Mouse (Mus musculus): ENCODE results near the gene Kcnj4.

The Kcnj4 gene

DNA sequence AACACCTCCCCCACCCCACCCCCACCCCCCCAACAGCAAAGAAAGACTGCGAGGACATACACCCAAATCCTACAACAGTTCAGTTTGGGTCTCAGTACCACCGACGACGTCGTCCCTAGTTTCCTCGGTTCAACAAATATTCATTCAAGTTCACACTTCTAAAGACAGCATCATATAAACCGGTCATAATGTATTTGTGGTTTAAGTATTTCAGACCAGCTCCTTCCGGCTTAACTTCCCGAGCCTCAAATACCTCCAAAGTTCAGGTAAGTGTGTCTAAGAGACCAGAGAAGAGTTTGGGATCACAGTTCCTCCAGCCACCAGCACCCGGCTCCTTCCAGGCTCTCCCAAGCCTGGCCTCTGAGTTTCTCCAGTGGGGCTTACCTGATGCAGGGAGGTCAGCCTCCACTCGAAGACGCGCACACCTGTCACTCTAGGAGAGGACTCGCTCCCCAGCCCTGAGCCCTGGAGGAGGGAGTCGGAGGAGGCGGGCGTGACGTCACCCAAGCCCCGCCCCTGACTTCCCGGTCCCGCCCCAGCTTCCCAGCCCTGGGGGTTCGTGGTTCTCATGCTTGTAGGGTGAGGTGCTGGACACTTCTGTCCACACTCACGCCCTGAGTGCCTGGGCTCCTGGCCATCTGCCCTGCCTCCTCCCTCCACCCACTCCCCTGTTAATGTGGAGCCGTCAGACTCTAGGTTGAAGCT is 49.8 kb downstream of the Kcnj4 start, which contains the start of gene Csnk1e:
TSS of gene Csnk1e (minus strand) at position 461 of the 705 bp plus-strand sequence.
- no peak for DNase-seq (ENCODE audit: low read depth)

DNA sequence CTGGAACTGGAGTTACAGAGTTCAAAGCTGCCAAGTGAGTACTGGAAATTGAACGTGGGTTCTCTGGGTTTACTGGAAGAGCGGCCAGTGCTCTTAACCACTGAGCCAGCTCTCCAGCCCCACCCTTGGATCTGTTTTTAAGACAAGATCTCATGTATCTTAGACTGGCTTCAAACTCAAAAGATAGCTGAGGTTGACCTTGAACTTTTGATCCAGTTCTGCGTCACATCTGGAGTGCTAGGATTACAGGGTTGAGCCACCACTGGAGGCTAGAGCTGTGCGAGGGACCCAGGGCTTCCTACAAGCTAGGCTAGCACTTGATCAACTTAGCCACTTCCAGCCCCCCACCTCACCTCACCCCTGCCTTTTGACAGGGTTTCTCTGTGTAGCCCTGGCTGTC is 51.2 kb downstream of the Kcnj4 start:
- no peak for DNase-seq (ENCODE audit: low read depth)

DNA sequence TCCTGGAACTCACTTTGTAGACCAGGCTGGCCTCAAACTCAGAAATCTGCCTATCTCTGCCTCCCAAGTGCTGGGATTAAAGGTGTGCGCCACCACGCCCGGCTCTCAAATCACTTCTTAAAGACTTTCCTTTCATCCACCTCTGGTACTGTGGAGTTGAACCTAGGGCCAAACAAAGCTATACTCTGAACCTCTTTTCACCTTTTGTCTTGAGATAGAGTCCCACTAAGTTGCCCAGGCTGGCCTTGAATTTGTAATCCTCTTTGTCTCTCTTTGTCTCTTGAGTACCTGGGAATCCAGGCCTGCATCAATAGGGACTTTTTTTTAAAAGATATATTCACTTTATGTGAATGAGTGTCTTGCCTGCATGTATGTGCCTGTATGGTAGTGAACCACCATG is 57.0 kb downstream of the Kcnj4 start:
- no peak for DNase-seq (ENCODE audit: low read depth)

DNA sequence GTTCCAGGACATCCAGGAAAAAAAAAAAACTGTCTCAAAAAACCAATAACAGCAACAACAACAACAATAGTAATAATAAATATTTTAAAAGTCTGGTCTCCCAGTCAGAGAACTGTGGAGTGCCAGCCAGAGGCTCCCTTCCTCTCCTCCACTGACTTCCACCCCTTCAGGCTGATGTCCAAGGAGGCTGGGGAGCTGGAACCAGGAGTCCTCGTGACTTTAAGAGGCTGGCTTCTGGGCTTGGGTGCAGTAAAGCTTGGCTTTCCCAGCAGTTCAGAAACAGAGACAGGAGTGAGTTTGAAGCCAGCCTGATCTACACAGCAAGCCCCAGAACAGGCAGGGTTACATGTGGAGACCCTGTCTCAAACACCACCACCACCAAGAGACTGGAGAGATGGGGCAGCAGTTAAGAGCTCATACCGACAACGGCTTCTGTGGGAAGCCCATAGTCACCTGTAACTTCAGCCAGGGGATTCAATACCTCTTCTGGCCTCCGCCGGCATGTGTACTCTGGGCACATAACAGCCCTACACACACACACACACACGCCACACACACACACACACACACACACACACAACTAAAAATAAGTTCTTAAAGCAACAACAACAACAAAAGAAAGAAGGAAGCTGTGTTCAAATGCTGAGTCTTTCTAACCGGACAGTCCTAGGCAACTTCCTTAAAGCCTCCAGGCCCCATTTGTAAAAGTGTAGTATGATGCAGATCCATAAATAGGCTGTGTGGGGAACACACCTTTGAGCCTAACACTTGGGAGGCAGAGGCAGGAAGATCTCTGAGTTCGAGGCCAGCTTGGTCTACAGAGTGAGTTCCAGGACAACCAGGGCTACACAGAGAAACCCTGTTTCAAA is 59.0 kb downstream of the Kcnj4 start:
- no peak for DNase-seq (ENCODE audit: low read depth)

DNA sequence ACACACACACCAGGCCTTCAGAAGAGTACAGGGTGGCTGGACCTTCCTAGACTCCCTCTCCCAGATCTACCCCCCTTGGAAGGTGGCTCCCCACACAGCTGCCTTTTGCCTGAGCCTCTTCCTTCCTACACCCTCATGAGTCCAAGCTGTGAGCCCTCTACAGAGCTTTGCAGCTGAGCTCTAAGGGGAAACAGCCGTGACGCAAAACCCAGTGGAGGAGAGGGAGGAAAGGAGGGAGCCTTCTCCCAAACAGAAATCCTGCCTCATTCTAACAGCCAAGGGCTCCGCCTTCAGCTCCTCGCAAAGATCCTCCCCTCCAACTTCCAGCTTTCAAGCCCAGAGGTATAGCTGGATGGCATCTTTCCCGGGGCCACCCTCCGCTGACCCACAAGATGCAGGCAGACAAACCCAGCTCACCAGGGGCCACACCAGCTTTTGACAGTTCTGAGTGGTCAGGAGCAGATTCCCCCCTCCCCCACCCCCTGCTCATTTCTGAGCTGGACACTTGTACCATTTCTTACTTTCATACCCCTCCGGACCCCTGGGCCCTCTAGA is 61.1 kb downstream of the Kcnj4 start:
- DNase-seq (ENCODE audit: low read depth): no peak

DNA sequence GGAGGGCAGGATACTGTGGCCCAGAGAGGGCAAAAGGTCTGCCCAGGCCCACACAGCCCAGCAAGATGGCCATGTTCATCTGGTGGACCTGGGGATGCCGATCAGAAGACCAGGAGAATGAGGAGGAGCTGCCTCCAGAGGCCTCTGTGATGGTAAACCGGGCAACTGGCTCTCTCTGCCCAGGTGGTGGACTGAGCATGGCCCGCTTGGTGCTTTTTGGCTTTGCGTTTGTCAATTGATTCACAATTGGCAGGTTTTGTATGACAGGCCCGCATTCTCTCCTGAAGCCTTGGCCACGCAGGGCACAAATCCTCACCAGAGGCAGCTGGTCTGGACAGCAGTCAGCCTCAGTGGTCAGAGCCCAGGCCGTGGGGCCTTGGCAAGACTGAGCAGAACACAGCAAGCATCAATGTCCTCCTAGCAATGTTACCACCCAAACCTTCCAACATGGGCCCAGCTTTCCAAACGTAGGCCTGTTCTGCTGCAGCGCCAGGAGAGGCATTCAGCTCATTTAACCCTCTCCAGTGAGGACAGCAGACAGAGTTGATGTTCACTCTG is 62.0 kb downstream of the Kcnj4 start:
- no peak for DNase-seq (ENCODE audit: low read depth)

DNA sequence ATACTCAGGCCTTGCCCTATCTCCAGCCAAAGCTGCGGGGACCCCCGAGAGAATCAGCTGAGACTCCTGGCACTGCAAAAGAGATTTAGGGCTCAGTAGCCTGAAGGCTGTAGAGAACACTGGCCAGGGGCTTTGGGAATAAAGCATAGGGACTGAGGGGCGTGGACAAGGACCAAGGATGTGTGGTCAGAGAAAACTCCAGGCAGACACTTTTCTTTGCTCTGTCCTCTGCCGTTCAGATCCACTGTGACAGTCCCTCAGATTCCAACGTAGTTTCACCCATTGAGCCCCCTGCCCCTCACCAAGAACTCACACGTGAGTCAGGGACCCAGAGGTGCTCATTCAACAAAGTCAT is 62.8 kb downstream of the Kcnj4 start:
- DNase-seq (ENCODE audit: low read depth): no peak

DNA sequence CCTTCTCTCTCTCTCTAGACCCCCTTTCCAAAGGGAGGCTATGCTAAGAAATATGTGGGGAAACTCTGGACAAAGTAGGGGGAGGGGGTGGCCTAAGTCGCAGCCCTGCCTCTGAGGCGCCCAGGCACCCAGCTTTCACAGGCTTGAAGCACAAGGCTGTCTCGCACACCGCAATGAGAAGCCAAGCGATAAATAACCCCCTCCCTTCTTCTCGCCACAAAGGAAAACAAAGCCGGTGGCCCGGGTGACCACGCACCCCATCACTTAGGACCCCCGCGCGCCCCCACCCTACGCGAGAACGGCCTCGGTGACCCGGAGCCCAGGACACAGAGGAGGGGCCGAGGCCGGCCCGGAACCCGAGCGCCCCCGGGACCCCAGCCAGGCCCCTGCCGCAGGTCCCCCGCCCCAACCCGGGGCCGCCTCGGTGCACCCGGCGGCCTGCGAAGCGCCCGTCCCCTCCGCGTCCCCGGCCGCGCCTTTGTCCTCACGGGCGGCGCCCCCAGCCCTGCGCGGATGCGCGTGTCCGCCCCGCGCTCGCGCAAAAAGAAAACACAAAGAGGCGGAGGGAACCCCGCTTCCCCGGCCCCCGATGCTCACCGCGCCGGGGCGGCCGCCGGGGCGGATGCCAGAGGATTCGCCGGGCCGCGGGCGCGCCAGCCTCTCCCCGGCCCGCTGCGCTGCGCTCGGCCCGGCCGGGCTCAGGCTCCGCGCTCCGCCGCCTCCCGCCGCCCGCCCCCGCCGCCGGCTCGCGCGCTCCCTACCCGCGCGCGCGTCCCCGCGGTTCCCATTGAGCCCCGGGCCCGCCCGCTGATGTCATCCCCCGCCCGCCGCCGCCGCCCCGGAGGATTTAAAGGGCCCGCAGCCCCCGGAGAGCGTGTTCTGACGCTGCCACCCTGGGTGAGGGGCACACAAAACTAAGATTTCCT is 63.4 kb downstream of the Kcnj4 start:
- DNase-seq (ENCODE audit: low read depth): peak; percentile 30

DNA sequence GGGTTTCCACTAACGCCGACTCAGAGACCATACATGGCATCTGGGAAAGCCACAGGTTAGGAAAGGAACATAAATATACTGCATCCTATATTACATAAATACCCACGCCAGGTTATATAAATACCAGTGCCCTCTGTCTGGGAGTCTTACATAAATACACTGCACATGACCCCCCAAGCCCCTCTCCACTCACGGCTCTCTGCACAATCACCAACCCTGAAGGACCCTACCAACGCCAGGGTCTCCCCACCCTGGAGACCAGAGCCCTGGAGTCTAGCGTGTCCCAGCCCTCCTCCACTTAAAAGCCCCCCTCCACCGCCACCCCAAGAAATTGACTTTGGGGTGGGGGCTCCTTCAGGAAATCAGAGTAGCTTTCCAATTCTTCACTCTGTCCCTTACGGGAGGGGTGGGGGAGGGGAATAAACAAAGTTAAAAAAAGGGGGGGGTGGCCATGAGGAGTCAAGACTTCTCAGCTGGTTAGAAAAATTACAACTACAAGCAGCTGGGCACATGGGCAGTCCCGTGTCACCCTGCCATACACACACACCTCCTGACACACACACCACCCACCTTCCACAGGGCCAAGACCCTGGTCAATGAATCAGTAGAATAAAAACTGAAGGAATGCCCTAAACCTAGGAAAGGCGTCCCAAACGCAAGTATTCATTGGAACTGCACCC is 64.2 kb downstream of the Kcnj4 start:
- no peak for DNase-seq (ENCODE audit: low read depth)

DNA sequence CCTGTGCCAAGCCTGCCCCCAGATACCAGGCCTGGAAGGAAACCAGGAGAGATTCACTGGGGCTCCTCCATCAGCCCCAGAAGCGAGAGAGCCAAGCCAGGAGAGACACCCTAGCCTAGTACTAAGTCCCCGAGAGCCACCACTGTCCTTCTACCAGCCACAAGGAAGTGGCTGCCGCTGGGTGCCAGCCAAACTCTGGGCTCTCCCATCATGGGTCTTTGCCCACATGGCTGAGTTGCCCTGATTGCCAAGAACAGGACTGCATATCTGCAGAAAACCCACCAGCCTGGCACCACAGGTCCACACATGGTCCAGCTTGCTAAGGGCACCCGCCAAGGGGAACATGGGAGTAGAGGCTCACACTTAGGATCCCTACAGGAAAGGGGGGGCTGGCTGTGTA is 64.8 kb downstream of the Kcnj4 start:
- DNase-seq (ENCODE audit: low read depth): no peak

DNA sequence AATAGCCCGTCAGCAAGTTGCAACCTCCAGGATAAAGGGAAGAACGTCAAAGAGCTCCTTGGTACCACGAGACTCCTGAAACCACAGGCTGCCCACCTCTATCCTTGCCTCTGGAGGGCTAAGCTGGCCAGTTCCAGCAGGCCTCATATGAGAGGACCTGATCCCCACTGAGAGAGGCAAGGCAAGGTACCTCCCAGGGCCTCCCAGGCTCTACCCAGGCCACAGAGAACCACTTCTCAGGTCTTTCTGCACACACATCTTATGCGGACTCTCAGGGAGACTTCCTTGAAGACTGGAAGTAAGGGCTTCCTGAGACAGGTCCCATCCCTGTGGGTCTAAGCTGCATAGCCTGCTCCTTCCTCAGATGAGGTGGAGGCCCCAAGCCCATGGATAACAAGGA is 65.7 kb downstream of the Kcnj4 start:
- DNase-seq (ENCODE audit: low read depth): no peak

DNA sequence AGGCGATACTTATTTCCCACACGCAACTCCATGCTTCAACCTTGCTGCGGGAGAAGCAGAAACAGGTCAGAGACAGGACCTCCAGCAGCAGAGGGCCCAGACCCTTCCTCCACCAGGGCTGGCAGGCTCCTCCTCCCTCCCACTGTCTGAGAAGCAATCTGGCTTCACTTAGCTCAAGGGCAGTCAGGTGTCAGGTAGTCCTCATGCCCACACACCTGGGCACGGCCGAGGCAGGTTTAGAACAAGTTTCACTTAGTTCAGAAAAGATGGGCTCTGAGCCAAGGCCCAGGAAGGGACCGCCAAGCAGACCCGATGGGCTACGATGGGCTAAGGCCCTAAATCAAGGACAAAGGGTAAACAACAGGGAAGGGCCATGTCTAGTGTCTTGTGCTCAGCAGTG is 66.2 kb downstream of the Kcnj4 start:
- DNase-seq (ENCODE audit: low read depth): no peak

DNA sequence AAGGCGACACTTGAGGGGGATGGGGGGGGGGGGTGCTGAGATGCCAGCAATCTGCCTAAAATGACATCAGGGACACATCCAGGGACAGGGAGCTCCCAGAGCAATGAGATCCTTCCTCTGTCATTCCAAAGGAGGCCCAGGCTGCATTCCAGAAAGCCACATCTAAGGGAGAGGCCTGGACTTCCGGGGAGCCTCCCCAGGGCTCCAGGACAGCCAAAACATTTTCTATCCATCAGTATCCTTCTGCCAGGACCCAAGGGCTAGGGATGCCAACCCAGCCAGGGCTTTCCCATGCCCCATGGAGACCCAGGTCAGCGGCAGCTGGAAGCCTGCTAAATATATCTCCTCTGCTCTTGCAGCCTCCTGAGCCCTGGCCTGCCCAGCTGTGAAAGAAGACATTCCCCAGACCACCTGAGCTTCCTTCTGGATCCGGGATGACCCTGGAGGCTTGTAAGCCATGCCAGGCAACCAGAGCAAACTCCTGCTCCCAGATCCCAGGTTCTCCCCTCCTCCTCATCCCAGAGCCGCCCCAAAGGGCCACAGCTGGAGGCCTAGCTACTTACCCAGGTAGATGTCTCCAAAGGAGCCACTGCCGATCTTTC is 66.7 kb downstream of the Kcnj4 start:
- no peak for DNase-seq (ENCODE audit: low read depth)

DNA sequence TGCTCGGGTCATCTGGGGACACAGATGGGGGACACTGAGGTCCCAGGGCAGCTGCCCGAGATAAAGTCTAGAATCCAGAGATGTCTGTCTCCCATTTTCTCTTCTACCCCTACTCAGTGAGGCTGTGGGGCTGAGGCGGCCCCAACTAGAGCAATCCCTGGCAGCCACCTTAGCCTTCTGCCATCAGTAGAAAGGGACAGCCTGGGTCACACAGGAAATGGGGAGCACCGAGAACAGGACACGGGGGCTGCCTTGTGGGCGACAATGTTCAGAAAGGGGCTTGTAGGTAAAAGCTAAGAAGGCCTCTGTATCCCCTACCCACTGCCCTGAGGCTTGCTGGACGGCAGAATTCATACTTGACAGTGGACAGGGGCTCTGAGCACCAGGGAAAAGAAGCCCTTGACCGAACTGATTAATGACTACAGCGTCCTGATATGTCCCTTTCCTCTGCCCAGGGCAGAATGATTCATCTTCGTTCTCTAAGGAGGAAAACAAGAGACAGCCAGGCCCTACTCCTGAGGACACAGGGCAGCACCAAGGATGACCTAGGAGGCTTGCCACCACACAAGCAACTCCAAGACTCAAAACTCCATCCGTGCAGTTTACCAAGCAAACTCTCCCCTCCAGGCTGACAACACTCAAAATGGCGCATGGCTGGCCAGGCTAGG is 67.4 kb downstream of the Kcnj4 start:
- DNase-seq (ENCODE audit: low read depth): no peak

DNA sequence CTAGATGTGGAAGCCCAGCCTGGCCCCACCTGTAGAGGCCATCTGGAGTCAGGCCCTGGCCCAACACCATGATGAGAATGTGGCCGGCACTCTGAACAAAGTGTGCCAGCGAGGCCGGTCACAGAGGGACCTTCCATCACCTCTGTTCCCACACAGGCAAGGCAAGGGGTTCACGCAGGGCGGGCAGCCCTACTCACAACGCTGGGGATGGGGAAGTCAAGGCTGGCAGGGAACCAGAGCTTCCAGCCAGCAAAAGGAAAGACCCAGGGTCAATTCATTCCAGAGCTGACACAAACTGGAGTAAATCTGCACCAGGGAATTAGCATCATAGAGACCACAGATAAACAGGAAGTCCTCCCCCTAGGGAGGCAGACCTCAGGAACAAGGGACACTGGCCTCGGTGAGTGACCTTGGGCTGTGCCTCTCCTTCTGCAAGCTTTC is 68.5 kb downstream of the Kcnj4 start:
- DNase-seq (ENCODE audit: low read depth): no peak

DNA sequence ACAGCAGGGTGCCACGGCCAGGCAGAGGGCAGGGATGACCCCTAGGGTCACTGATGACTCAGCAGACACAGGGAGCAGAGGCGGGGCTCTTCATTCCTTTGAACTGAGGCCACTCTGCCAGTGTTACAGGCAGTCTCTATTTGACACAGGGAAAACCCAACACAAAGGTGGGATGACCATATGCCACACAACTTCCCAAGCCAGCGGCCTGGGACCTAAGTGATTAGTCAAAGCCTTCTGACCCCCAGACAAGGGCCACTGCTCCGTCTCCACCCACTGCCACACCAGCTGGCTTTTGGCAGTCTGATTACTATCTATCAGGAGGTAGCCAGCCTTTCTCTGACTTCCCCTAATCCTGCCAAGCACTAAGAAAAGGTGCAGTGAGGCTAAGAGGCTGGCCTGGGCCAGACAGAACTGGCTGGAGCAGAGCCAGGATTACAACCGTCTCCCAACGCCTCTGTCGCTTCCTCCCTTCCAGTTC is 69.8 kb downstream of the Kcnj4 start:
- DNase-seq (ENCODE audit: low read depth): no peak

All from c-Kit-positive CD71-positive TER-119-negative erythroid progenitor cells, embryonic 14.5 days (primary cell).